Mouse (Mus musculus): ENCODE data around the gene Grin2b. TPM values are rescaled to one million over a fixed set of nuclear protein-coding genes. Genes with fewer than 3 reads are reported as not detected.

Gene Grin2b
- not detected in 2 replicates for total RNA-seq (2014; fragmentation: Nextera tagmentation)
- total RNA-seq (2017) = not detected in 2 replicates

GRCm38 (mm10) chr6:136173191-136173896, at the start of gene Grin2b:
Gene Grin2b (minus strand): TSS chr6:136173511.
- no peak for ATAC-seq (replicated peaks; ENCODE audit: low FRiP score, low TSS enrichment, poor library complexity, severe bottlenecking)

GRCm38 (mm10) chr6:136221894-136222293, 48.6 kb upstream of the Grin2b start:
- no peak for ATAC-seq (replicated peaks; ENCODE audit: low FRiP score, low TSS enrichment, poor library complexity, severe bottlenecking)

DNA sequence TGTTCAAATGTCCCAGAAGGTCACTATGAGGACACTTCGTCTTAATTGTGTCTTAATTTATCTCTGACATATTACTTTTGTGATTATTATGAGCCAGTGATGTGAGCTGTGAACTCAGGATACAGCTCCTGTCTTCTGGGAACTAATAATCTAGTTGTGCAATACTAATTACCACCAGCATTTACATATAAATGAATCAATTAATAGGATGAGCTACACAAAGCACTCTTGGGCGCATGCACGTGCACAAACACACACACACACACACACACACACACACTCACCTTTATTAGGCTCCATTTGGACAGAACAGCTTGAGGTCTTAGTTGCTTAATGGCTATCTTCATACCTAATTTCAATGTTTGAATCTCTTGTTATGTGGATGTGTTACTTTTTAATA, 37.1 kb upstream of the Grin2b start:
- no peak for ATAC-seq (replicated peaks; ENCODE audit: low FRiP score, low TSS enrichment, poor library complexity, severe bottlenecking)

- no peak for ATAC-seq (replicated peaks; ENCODE audit: low FRiP score, low TSS enrichment, poor library complexity, severe bottlenecking)
These were observed 26.5 kb upstream of the Grin2b start for GRCm38 (mm10) chr6:136199814-136200213.

GRCm38 (mm10) chr6:136194616-136195015, 21.3 kb upstream of the Grin2b start:
- no peak for ATAC-seq (replicated peaks; ENCODE audit: low FRiP score, low TSS enrichment, poor library complexity, severe bottlenecking)

DNA sequence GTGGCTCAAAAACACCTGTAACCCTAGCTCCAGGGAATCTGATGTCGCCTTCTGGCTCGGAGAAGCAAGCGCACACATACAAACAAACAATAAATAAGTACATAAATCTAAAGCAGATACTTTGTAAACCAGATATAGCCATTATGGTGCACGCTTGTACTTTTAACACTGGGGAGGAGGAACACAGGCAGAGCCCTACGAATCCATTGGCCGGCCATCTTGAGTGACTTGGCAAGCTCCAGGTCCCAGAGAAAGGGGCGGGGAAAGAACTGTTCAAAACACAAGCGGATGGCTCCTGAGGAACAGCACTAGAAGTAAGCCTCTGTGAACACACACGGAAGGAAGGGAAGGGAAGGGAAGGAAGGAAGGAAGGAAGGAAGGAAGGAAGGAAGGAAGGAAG, 4.8 kb upstream of the Grin2b start:
- ATAC-seq (replicated peaks; ENCODE audit: low FRiP score, low TSS enrichment, poor library complexity, severe bottlenecking) = no peak

DNA sequence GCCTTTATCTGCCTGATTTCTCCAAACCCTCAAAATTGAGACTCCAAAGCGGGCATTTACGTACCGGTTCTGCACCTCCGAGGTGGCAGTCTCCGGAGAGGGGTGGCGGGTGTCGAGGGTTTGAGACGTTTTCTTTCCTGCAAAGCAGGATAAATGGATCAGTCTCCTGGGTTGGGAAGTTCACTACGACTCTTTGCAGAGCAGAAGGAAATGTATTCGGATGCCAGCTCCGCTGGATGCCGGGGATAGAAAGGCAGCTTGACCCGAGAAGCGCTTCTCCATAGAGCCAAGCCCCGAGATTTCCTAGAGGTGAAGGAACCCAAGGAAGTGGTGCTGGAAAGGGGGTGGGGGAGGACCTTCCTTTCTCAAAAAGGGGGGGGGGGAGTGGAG, 515 bp downstream of the Grin2b start:
- no peak for ATAC-seq (replicated peaks; ENCODE audit: low FRiP score, low TSS enrichment, poor library complexity, severe bottlenecking)

DNA sequence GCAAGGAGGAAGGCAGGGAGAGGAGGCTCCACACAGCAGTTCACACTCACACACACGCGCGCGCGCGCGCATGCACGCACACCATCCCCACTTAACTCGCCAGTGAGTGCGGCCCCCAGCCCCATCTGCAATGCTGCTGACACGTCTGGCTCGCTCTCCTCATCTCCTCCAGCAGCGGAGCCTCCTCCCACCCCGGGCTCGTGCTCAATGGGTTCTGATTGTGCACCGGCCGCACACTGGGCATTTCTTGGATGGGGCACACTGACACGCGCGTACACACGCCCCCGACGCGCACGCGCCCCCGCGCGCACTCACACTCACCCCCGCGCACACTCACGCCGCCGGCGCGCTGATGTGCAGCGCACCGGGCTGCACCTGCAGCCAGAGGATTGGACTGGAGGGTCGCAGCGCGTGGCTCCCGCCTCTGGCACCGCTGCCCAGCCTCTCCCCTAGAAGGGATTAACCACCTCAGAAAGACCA, 1.1 kb downstream of the Grin2b start:
- no peak for ATAC-seq (replicated peaks; ENCODE audit: low FRiP score, low TSS enrichment, poor library complexity, severe bottlenecking)

DNA sequence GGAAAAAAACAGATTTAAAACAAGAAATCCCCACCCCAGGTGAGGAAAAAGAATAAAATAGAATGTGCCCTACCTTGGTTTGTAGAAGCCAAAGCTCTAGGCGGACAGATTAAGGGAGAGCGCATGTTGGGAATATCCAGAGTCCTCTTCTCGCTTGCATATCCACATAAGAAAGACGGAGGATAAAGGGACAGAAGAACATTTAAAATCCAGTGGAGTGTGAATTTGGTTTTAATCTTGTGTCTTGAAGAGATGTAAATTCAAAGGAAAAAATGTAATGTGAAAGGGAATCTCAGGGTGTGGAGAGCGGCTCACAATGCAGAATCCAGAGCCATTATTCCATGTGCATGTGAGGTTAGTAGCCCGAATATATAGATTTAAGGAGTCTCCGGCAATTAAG, 2.0 kb downstream of the Grin2b start:
- ATAC-seq (replicated peaks; ENCODE audit: low FRiP score, low TSS enrichment, poor library complexity, severe bottlenecking) = no peak

DNA sequence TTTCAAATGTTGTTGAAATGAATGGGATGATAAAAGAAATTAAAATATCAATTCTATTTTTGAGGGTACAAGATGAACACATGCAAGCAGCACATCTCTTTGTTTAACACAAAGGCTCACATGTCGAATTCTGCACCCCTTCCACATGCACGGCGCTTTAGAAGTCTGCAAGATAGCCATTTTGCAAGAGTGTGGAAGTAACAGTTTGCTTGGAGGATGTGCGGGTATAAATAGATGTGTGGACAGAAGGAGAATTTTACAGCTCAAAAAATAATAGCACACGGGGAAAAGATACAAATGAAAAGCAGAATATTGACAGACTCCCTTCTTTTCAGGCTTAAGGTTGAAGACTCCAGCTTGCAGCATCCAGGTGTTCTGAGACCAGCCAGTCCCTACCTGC, 2.9 kb downstream of the Grin2b start:
- no peak for ATAC-seq (replicated peaks; ENCODE audit: low FRiP score, low TSS enrichment, poor library complexity, severe bottlenecking)

DNA sequence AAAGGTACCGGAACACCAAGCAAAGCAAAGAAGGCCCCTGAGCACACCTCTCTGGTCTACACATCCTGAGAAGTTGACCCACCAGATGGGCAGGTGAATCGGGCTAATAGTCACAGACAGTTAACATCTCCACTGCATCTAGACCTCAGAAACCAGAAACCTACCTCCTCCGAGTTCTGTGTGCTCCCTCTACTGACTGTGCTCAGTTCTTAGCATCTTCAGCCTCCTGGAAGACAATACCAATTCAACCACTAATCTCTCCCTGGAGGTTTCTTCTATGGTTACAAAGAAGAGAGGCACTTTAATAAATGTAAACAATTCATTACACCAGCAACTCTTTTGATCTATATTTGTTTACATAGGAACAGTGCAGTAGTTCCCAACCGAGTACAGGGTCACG, 6.0 kb downstream of the Grin2b start:
- no peak for ATAC-seq (replicated peaks; ENCODE audit: low FRiP score, low TSS enrichment, poor library complexity, severe bottlenecking)

- no peak for ATAC-seq (replicated peaks; ENCODE audit: low FRiP score, low TSS enrichment, poor library complexity, severe bottlenecking)
These were observed 7.8 kb downstream of the Grin2b start for GRCm38 (mm10) chr6:136165443-136166077.

DNA sequence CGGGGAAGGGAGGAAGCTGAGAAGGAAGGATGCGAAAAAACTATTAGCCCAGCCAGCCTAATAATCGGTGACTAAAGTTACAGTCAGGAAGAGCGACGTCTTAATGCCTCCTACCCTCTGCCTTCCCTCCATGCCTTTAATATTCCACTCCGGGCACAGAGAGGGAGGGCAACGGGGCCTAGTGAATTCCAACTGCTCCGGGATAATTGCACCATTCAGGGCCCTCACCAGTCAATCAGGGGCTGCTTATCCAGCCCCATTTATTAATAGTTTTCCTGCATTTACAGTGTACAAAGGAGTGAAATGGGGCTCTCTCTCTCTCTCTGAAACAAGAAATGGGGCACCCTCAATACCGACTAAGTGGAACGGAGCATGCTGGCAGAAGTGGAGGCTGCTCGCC, 11.2 kb downstream of the Grin2b start:
- no peak for ATAC-seq (replicated peaks; ENCODE audit: low FRiP score, low TSS enrichment, poor library complexity, severe bottlenecking)

DNA sequence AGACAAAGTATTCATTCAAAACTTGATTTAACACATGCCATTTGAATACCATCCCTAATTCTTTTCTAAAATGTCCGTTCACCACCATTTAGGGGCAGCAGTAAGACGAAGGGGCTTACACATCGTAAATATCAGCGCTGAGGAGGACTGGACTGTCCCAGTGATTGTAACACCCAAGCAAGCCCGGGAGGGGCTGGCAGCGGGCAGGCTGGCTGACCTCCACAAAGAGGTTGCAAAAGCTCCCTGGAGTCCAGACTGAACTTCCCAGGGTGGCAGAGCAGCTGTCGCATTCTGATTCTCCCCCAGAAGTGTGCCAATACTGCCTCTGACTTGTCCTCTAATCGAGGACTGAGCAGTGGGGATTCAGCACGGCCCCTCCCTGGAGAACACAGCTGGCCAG, 19.9 kb downstream of the Grin2b start:
- ATAC-seq (replicated peaks; ENCODE audit: low FRiP score, low TSS enrichment, poor library complexity, severe bottlenecking) = no peak

GRCm38 (mm10) chr6:136150064-136150463, 23.2 kb downstream of the Grin2b start:
- no peak for ATAC-seq (replicated peaks; ENCODE audit: low FRiP score, low TSS enrichment, poor library complexity, severe bottlenecking)

- no peak for ATAC-seq (replicated peaks; ENCODE audit: low FRiP score, low TSS enrichment, poor library complexity, severe bottlenecking)
These were observed 33.3 kb downstream of the Grin2b start for GRCm38 (mm10) chr6:136139967-136140366.

DNA sequence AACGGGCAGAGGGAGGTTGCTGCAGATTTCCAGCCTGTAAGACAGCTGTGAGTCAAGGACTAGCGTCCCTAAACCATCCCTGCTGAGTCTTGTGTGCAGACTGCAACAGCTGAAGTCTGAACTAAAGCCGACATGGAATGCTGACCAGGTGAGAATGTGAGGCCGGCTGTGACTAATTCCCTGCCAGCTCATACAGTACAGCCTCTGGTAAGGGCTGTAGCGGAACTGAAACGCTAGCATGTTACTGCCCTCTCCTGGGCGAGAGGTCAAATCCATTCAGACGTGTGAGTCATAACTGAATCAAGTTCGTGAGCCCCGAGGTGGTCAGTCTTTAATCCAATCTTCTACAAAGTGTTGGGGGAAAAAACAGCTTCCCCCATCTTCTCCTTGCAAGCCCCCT, 42.9 kb downstream of the Grin2b start:
- no peak for ATAC-seq (replicated peaks; ENCODE audit: low FRiP score, low TSS enrichment, poor library complexity, severe bottlenecking)

- ATAC-seq (replicated peaks; ENCODE audit: low FRiP score, low TSS enrichment, poor library complexity, severe bottlenecking) = no peak
These were observed 50.7 kb downstream of the Grin2b start for GRCm38 (mm10) chr6:136122593-136122992.

GRCm38 (mm10) chr6:136117390-136117789, 55.9 kb downstream of the Grin2b start:
- ATAC-seq (replicated peaks; ENCODE audit: low FRiP score, low TSS enrichment, poor library complexity, severe bottlenecking) = no peak

DNA sequence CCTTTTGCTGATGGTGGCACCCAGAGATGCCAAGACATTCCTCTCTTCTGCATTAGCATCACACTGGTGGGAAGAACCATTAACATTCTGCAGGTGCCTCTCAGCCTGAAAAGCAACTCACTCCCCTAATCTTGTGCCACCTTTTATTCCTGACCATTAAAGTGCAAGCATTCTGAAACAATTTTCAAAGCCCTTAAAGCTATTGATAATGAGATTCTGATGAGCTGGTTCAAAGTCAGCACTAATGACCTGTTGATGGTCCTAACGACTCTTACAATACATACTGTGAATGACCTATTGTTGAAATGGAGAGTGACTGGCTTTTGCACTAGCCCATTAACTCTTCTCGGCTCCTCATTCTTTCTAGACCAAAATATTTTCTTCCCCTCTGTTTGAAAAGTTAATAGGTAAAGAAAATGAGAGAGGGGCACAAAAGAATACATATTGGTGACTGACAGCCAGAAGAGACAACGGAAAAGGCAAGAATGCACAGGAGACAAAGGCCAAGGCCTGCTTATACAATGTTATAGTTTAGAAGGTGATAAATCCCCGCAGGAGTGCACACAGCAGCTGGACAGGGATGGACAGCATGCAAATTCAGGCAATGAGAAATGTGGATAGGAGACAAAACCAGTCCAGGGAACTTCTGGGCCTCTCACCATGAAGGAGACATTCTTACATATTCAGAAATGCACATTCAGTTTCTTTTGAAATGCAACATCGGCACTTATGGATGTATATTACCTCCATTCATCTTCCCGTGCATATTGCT, 59.5 kb downstream of the Grin2b start:
- no peak for ATAC-seq (replicated peaks; ENCODE audit: low FRiP score, low TSS enrichment, poor library complexity, severe bottlenecking)
